Mouse (Mus musculus) testis, adult 2 months (tissue): Measurements from ENCODE around the gene Apoc4.

Source experiments
- CTCF ChIP-seq: fragments of 200-500 bp; IDR thresholded peaks from 2 replicates; pipeline ENCODE4 v1.5.1; 2012; ENCODE audit warnings: low read depth, mild to moderate bottlenecking, inconsistent platforms, low read length, moderate library complexity; ENCODE audit not compliant: control insufficient read depth, insufficient read depth, insufficient replicate concordance
- POLR2A ChIP-seq: fragments of 200-500 bp; IDR thresholded peaks from 2 replicates; pipeline ENCODE4 v1.6.1; 2012; ENCODE audit warnings: low read depth, mild to moderate bottlenecking, inconsistent platforms, low read length, moderate library complexity; ENCODE audit not compliant: control insufficient read depth

- TF ChIP-seq CTCF: no peak
- TF ChIP-seq POLR2A: no peak
These were observed 17.3 kb downstream of the Apoc4 start for GRCm38 (mm10) chr7:19663940-19664339.
